Mouse (Mus musculus) ovary, postnatal 14 days (tissue): Measurements from ENCODE around the gene Gng2.

Experiments used
- DNase-seq: peaks from one replicate; pipeline ENCODE4 v3.0.0; 2022; ENCODE audit warnings: low spot score

Gng2 gene

DNA sequence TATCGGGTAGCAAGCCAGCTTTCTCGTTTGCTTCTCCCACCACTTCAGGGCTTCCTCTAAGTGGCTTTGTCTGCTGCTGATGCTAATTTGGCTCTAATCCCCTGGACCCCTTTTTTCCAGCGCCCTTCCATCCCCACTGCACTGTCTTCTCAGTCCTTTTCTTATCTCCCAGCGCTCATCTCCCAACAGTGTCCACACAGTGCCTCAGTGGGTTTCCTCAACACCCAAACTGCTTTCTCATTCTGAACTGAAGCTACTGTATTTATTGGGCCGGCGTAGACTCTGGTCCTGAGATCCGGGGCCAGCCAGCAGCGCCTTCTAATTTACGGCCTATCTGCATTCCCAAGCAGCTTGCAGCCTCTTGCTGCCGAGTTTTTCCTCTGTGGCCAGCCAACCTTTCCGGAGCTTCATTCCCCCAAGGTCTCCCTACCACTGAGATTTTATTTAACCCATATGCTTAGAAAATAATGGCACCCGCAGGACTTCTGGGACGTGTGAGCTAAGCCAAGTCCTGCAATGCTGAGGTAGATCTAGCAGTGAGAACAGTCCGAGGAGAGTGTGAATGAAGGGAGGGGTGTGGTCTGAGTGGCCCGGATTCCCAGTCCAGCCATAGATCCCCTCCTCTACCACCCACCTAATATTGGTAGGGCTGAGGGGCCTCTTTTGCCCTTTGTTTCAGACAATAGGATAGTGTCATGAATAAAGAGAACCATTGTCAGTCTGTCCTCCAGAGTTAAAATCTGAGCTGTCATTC, at the start of gene Gng2:
Gng2 (minus strand) TSS at position 357 of the 754 bp plus-strand sequence.
- no peak for DNase-seq

DNA sequence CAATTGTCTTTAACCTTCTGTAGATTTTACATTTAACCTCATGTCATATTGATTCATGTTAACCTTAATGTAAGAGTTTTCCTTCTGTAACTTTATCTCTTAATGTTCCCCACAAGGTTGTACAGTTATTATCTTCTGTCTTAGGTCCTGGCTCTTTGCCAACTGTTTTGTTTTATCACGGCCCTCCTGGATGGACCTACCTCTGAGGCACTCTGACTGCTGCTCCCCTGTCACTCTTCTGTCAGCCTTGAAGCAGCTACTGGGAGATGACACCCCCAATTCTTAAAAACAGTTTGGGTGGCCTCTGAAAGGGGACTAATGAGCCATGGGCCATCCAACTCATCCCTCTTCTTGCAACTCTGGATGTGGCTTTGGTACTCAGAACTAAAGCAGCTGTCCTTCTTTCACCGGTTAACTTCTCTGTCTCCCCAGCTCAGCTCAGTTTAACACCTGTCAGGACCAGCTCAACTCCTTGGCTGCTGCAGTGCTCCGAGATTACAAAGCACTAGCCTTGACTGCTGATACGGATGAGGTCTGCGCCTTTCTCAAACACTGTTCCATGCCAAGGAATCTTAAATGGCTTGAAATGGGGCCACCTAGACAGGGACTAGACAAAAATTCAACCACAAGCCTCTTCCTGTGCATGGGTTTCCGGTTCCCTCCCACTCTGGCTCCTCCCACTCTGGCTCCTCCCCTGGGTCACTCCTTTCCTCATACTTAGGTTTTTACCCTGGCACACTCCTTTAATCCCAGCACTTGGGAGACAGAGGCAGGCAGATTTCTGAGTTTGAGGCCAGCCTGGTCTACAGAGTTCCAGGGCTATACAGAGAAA, 47.7 kb upstream of the Gng2 start:
- no peak for DNase-seq

DNA sequence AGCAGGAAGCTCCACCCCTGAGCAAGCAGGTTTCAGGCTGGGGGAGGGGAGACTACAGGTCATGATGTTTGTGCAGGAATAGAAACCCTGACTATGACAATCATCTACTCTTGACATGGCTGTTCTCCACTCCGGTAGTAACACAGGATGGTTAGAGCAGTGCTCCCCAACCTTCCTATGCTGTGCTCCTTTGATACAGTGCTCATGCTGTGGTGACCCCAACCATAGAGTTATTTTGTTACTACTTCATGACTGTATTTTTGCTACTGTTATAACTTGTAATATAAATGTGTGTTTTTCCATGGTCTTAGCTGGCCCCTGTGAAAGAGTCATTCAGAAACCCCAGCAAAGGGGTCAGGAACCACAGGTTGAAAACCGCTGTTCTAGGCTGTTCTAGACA, 46.5 kb upstream of the Gng2 start:
- no peak for DNase-seq

DNA sequence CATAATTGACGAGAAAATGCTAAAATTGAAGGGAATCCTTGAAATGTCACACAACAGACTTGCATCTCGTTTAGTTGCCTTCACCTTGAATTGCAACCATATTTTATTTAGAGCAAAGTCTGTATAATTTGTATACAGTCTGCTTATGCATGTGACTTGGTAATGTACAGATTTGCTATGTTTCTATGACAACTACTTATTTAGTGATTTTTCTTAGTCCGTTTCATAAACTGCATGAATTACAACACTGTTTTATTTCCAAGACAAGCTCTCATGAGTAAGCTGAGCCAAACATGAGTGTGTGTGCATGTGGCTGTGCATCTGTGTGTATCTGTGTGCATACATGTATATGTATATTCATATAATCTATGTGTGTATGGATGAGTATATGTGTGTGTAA, 42.1 kb upstream of the Gng2 start:
- no peak for DNase-seq

DNA sequence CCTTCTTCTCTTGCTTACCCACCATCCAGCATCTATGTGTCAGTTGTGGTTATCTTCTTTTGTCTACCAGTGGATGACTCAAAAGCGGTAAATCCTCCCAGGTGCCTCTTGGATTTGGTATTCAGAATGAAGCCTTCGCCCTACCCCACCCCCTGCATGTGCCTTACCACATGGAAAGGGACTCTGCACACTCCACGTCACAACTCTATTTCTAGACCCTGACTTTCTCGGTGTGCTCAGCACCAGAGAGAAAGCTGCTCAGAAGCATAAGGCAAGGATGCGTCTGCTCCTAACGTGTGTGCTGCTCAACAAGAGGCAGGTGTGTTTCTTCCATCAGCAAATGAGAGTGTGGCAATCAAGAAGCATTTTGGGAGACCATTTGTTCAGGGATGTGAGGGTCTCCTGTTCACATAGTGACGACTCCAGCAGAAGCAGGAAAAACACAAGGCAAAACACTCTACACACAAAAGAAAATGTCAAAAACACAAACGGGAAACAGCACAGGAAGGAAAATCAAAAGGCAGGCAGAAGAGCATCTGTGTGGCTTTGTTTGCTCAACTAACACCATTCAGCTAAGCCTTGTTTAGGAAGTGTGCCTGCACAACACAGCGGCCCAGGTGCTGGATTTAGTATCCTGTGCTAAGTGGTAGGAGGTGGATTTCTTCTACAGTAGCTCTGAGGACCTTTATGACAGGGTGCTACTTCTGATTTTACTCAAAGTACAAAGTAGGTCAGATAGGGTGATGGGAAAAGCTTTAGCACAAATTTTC, 35.3 kb upstream of the Gng2 start:
- DNase-seq, result no peak

DNA sequence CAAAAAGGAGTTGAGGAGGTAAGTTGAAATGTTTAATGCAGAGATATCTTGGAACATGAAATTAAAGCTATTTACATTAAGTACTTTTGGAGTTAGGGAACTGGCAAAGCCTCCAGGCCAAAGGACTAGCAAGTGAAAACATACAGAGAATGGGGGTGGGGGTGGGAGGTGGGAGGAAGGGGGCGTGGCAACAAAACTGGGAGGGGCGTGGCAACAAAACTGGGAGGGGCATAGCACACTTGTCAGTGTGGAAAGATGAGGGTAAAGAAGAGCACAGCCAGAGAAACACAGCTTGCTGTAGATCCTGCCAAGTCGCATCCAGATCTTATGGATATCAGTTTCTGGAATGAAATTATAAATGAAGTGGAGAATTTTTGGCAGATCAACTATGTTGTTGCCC, 30.0 kb upstream of the Gng2 start:
- no peak for DNase-seq

DNA sequence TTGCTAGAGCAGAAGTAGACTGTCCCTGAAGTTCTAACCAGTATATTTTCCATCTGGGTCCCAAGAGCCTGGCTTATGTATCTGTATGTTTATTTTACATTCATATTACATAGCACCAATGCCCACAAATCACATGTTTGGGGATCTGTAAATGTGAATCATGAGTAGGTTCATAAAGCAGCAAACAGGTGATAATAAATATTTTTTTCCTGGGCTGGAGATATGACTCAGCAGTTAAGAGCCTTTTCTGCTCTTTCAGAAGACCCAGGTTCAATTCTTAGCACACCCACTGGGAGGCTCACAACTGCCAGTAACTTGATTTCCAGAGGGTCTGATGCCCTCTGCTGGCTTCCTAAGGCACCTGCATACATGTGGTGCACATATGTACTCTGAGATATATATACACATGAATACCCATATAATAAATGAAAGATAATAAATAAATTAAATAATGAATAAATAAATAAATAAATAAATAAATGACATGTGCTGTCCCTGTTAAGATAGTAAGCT, 27.4 kb upstream of the Gng2 start:
- no peak for DNase-seq

DNA sequence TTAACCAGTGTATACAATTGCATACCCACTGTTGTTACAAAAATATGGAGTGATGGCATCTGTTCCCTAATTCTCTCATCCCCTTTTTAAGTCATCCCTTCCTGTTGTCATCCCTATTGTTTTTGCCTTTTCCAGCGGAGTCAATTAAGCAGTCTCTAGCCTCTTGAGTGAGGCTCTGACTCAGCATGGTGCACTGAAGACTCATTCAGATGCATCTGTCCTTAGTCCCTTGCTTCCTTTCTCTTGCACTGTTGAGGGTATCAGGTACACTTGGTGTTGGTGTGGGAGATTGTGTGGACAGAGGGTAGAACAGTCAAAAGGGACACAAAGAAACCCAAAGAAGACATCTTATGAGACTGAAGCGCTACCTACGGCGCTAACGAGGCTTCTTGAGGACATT, 19.4 kb upstream of the Gng2 start:
- DNase-seq, result no peak

DNA sequence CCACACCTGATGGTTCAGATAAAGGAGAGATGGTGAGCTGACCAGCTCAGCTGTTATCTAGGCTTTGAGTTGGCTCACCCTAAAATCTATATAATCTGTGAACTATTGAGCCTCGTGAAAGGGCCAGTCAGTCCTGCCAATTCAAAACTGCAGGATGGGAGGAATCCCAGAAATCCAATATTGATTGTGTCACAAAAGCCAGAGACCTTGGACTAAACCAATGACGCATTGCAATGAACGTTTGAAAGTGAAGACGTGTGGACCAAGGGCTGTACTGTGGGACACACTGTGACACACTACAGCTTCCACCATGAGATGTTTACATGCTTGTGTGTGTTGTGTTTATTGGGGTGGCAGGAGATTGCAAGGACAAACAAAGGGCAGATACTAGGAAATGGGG, 18.5 kb upstream of the Gng2 start:
- no peak for DNase-seq

DNA sequence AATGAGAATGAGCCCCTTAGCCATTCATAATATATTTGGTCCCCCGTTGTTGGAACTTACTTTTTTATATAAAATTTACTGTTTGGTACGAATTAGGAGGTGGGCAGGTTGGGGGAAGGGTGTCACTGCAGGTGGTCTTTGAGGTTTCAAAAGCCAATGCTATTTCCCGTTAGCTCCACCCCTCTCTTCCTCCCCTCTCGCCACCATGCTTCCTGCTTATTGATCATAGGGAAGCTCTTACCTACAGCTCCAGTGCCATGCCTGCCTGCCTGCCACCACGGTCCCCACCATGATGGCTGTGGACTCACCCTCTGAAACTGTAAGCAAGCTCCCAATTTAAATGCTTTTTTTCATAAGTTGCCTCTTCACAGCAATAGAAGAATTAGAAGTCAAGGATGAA, 16.6 kb upstream of the Gng2 start:
- DNase-seq, result no peak

DNA sequence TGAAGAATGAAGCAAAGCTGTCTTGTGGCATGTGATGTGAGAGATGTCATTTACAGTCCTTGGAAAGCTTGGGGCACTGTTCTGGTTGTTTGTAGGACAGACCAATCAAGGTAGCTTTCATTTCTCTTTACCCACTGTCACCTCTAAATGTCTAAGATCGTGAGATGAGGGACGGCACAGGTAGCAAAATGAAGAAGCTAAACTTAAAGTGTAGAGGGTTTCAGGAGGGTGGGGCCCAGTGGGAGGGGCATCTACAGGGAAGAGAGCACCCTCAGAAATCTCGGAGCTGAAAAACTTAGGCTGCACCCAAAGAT, 16.1 kb upstream of the Gng2 start:
- no peak for DNase-seq

DNA sequence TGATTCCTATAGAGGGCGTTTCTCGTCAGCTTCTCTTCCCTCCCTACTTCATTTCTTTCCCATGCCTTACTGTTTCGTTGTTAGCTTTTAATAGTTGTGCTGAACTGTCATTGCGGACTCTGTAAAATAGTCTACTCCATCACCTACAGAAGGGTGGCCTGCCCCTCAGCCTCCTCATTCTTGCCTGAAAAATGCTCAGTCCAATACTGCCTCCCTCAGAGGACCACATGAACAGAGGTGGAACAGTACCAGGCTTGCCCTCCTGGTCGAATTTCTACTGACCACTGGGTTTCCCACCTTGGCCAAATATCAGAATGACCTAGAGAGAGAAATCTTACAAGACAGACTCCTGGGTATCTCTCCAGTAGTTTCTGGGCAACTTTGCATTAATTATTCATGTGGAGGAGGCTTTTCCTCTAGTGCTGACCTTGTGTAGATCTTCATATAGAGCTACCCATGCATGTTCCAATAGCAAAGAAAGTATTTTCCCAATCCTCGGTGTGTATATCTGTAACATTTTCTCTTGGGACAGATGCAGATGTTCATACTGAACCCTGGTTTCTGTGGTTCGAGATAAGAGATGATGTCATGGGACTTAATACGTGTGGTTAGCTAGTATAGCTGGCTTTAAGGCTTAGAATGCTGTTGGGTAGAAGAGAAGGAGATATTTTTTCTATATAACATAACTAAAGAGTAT, 15.6 kb upstream of the Gng2 start:
- no peak for DNase-seq

DNA sequence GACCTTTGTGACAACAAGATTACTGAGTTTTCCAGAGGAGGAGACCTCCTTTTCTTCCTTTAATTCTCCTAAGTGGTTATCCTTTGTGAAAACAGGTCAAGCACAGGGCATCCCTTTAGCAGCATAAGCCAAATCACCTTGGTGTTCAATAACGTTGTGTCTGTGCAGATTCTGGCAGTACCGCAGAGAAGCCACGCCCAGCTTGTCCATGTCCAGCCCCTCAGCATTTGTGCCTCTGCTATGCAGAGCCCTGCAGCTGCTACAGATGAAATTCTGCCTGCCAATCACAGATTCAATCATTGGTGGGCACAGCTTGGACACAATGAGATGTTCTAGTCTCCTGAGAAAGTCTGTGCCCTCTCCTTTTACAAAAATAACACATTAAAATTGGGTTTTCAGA, 14.4 kb upstream of the Gng2 start:
- DNase-seq, result no peak

DNA sequence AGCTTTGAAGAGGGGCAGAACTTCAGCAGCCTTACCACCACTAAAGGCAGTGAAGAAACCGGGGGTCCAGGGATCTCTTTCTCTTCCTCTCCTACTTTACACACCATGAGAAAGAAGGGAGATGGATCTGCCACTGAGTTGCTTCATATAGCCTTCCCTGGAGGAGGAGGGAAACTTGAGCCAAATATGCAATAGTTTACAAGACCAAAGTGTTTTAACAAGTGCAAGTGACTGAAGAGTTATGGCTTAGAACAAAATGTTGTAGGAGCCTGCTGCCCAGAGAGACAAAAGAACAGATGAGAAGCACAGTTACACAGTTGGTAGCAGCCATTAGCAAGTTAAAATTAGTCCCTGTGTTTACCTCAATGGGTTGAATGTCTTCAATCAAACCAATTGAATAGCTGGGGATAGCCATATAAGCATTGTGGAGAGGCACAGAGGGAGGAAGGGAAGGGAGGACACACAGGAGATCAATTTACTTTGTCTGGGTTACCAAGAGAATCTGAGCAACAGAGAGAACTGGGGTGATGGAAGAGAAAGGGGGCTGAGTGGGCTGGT, 13.1 kb upstream of the Gng2 start:
- DNase-seq, result no peak

DNA sequence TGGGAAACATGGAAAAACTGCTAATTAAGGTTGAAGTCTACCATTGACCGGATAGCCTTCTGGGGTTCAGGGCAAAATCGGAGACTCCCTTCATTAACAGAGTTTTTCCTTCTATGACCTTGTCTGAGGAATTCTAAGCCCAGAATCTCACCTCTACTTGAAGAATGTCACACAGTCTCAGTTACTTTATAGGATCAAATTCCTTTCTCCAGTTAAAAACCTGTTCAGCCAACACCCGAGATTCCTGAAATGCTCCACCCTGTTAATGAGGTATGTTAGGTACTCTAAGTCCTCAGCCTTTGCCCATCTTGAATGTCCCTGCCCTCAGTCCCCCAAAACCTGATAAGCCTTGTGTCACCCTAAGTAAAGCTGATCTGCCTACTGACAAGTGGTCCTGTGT, 11.0 kb upstream of the Gng2 start:
- no peak for DNase-seq

DNA sequence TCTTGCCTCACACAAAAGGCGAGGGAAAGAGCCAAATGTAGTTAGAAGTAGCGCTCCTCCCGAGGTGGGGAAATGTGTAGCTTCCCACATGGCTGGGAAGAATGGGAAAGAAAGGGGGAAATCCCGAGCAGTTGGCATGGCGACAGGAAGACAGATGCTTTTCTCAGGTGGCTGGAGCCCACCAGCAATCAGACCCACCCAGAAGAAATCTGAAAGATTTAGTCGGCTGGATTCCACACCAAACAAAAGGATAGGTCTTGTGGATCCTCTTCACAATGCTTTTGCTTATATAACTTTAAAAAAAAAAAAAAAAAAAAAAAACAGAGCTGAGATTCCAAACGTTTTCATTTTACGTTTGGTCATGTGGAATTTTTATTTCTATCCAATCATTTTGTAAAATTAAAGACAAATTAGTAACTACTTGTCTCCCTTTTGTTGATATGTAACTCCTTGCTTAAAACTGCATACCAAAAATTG, 10.0 kb upstream of the Gng2 start:
- no peak for DNase-seq

DNA sequence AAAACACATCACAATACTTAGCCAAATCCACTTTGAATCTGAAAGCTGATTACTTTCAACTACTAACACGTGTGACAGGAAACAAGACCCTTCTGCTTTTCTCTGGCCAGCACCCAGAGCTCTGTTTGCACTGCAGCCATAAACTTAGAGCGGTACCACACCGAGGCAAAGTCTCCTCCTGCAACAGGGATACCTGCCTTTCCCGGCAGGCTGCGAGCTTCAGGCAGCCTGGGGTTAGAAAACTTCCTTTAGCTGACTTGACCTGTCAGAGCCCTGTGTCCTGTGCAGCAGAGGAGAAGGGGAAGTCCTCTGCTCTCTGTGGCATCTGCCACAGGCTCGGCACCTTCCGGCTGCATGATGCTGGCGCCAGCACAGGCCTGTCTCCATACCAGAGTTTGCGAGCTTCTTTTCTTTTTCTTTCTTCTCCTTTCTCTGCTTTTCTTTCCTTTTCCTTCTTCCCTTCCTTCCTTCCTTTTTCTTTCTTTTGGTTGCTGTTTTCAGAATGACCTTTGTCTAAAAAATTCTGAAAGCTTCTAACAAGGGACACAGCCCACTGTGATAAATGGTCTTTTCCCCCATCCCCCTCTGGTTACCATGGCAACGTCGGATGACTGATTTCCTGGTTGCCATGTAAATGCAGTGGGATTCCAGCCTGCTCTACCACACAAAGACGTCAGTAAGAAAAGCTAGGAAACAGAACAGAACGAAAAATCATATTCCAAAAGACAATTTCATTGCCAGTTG, 9.4 kb upstream of the Gng2 start:
- no peak for DNase-seq

DNA sequence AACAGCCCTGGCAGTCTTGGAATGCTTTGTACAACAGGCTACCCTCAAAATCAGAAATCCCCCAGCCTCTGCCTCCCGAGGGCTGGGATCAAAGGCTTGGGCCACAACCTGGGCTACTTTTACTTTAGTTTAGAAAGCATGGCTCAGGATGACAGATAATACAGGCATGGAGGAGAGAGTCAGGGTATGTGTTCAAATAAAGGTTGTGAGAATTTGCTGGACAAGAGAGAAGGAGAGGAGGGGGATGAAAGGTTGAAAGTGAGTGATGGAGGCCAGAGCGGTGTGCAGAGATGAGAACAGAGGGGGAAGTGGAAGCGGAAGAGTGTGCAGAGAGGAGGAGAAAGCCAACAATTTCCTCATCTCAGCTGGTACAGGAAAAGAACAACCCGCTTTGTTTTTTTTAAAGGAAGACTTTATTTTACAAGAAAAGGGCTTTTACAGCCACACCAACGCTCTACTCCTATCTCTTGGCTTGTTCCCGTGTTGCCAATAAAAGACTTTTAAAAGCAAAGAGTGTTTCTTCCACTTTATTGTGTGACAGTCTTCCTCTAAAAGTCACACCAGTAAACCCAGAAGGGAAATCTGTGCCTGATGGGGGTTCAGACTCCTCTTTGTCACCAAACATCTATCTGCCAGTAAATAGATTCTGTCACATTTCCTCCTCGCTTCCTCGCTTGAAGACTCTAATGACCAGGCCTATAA, 8.6 kb upstream of the Gng2 start:
- DNase-seq, result no peak

DNA sequence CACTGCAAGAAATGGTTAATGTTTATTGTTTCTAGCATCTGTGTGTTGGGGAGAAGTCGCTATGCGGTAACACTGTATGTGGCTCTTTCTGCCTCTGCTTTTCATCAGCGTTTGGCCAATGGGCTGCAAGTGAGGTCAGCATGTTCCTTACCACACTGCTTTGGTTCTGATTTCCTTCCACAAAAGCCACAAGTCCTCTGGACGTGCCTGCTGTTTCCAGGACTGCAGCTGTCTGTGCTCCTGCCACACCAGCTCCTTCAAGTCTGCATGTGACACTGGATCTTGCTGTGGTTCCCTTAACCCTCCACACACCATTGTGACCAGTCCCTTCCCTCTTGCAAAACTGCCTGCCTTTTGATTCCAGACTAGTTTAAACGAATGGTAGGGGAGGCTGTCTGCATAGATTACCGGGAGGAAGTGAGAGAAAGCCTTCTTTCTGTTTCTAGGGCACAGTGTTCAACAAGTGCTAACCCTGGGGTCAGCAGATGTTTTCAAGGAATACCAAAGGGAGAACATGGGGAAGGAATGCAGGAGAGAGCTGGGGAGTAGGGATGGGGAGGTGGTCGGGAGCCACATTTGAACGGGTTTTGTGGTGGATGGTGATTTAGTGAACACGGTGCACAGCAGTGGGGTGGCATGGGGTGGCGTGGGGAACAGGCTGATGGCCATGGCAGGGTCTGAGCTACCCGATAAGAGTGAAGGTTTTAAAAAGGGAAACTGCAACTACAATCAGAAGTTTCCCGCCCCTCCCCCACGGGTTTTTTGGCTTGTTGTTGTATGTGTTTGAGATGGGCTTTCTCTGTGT, 7.9 kb upstream of the Gng2 start:
- DNase-seq, result no peak
